Mouse (Mus musculus): ENCODE results near the gene Sccpdh. TPM values are rescaled to one million over a fixed set of nuclear protein-coding genes. Genes with fewer than 3 reads are reported as not detected.

Gene Sccpdh
- 1.9 TPM for total RNA-seq (2023)

DNA sequence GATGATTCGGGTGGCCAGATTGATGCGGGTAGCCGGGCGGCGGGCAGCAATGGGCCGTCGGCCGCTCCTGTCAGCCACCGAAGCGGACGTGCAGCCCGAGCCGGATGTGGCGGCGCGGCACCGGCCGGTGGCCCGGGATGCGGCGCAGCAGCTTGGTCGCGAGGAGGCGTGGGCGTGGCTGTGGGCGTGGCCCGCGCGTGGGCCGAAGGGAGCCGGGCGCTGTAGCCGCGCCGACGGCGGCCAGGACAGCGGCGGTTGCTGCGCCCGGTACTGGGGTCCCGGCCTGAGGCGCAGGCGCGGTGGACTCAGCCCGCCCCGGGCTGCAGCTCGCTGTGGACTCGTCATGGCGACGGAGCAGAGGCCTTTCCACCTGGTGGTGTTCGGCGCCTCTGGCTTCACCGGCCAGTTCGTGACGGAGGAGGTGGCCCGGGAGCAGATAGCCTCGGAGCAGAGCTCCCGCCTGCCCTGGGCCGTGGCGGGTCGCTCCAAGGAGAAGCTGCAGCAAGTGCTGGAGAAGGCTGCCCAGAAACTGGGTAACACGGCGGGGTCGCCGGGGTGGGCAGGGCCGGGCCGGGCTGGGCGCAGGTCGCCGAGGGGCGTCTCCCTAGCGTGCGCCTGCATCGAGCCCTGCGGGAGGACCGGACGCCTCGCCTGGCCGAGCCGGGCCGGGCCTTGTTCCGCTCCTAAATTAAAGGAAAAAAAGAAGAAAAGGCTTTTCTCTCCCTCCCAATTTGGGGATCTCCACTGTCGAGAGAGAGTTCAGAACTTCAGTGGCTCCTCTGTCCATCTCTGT is at the start of gene Sccpdh:
TSS of gene Sccpdh (plus strand) at position 198 of the 793 bp plus-strand sequence.

Other genes starting within 250 kb of the Sccpdh start
- gene Smyd3, start 150.2 kb upstream of the Sccpdh start, total RNA-seq (2023) = 59.8 TPM
- gene Tfb2m, start 121.9 kb upstream of the Sccpdh start, total RNA-seq (2023) = 38.6 TPM
- gene Cnst, start 121.8 kb upstream of the Sccpdh start, total RNA-seq (2023) = 52.5 TPM
- 0.41 TPM for gene Kif28, start 77.1 kb downstream of the Sccpdh start, total RNA-seq (2023)
- gene Gm10518, start 135.2 kb downstream of the Sccpdh start, total RNA-seq (2023) = 0.59 TPM
- 103 TPM for gene Ahctf1, start 135.5 kb downstream of the Sccpdh start, total RNA-seq (2023)

Data from CD4-positive naive resting alpha-beta T cell, adult 57 days (primary cell).